Mouse (Mus musculus): ENCODE results near the gene Gm28047. TPM values are rescaled to one million over a fixed set of nuclear protein-coding genes. Genes with fewer than 3 reads are reported as not detected.

Gm28047 gene
- polyA plus RNA-seq, 1 experiment from 2014 or later, result not detected

DNA sequence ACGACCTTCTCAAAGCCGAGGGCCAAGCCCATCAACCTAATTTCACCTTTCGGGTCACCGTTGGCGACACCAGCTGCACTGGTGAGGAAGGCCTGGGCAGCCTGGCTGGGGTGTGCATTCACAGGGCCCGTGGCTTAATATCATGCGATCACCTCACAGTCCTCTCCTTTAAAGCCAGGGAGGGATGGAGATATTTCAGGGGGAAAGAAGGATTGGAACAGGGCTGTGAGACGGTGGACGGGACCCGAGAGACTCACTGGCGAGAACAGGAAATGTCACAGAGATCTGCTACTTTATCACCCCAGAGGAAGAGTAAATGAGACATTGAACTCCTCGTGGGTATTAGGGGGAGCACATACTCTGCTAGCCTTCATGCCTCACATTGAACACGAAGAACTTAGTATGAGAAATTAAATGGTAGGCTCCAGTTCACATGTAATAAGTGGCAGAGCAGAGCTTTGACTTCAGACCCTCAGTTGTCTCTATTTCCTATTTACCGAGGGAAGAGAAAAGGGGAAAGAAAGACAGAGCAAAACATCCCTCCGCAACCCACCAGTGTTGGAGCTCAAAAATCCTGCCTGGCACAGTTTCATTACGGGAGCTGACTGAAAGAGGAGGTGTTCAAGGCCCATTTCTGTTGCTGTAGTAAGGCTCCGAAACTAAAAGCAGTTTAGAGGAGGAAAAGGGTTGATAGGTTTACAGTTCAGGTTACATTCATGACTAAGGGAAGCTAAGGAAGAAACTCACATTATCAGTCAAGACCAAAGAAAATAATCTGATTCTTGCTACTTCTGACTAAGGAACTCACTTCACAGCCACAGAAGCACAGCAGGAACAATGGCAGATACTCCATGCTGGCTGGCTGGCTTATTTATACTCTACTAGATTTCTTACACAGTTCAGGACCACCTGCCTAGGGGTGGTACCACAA, 105.4 kb downstream of the Gm28047 start:
- H3K36me3 ChIP-seq, result peaks cover 42% of the 10 kb centered on the region
- H3K4me1 ChIP-seq, result peaks cover 38% of the 10 kb centered on the region
- ATAC-seq (ENCODE audit: insufficient number of reproducible peaks, low FRiP score, low TSS enrichment, low read depth), result no peak

DNA sequence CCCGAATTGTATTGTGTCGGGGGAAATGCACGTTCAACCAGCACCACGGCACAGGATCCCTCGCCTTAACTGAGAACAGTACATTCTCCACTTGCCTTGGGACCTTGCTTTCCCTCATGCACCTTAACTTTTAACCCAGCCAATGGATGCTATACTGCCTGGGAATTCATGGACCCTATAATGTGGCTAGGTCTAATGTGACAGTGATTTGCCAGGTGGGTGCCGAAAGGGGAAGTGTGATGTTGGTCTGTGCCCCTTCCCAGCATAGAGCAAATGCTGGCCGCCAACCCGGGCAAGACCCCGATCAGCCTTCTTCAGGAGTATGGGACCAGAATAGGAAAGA, 106.0 kb downstream of the Gm28047 start:
- Histone ChIP-seq H3K9ac (peak overlapping the region; percentile 90), H3K4me2 (peak overlapping the region; percentile 72), H3K4me1 (peaks cover 35% of the 10 kb centered on the region), H3K9me3 (no peaks in the 10 kb centered on the region), H3K27me3 (no peaks in the 10 kb centered on the region), H3K27ac (peak overlapping the region; percentile 100), H3K4me3 (peak overlapping the region; percentile 72), H3K36me3 (peaks cover 35% of the 10 kb centered on the region)
- ATAC-seq (ENCODE audit: insufficient number of reproducible peaks, low FRiP score, low TSS enrichment, low read depth), result no peak
- 10% methylated on average over 9 of the region's 9 CpGs for WGBS

More for the DNA sequence above, 105.4 kb downstream of the Gm28047 start:
- Histone ChIP-seq H3K27me3 (no peaks in the 10 kb centered on the region), H3K4me2 (peak overlapping the region; percentile 72), H3K9me3 (no peaks in the 10 kb centered on the region), H3K27ac (peak overlapping the region; percentile 100), H3K9ac (peak overlapping the region; percentile 90), H3K4me3 (peak overlapping the region; percentile 72)
- 58% methylated on average over 17 of the region's 17 CpGs for WGBS

DNA sequence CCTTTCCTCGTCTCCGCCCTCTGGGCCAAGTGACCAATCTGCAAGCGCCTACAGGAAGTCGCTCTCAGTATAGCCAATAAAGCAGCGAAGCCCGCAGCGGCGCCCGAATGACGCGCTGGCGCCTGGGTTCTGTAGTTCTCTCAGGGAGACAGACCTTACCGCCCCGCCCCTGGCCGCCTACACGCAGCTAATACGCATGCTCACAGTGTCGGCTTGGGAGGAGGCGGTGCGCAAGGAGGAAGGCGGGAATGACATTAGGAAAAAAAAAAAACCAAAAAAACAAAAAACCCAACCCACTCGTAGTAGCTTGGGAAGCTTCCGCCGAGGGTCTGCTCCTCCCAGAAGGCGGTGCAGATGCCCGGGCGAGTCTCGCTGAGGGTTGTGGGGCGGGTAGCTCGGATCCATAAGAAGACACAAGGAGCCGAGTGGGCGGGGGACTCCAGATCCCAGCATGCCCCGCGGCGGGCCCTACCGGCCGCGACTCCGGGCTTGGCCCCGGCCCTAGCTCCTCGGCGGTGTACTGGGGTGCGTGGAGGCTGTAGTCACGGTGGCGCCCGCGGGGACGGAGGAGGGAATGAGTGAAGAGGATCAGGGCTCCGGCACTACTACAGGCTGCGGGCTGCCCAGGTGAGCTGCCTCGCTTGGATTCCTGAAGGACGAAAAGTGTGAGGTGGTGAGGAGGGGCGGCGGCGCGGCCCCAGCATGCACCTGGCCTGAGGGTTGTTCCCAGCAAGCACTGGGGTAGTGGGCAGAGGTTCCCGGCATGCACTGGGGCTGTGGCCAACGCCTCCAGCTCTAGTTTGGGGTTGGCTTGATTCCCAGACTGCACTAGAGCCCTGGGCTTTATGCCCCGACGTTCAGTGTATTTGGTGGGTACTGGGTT, 106.7 kb downstream of the Gm28047 start, which contains the start of gene Tarbp2:
Tarbp2 (plus strand) TSS at position 217 of the 883 bp plus-strand sequence.
- peak; percentile 93 for ATAC-seq (ENCODE audit: insufficient number of reproducible peaks, low FRiP score, low TSS enrichment, low read depth)
- peak within 1 kb of the TSS; percentile 72 for H3K4me3 ChIP-seq
- no peaks in the 10 kb centered on the region for H3K27me3 ChIP-seq
- peak within 1 kb of the TSS; percentile 92 for H3K4me2 ChIP-seq
- H3K9ac ChIP-seq, result peak within 1 kb of the TSS; percentile 90
- peaks cover 31% of the 10 kb centered on the region for H3K36me3 ChIP-seq
- H3K9me3 ChIP-seq, result no peaks in the 10 kb centered on the region
- H3K4me1 ChIP-seq, result peaks cover 35% of the 10 kb centered on the region
- WGBS, result under 1% methylated on average over 60 of the region's 60 CpGs
- H3K27ac ChIP-seq, result peak within 1 kb of the TSS; percentile 100

DNA sequence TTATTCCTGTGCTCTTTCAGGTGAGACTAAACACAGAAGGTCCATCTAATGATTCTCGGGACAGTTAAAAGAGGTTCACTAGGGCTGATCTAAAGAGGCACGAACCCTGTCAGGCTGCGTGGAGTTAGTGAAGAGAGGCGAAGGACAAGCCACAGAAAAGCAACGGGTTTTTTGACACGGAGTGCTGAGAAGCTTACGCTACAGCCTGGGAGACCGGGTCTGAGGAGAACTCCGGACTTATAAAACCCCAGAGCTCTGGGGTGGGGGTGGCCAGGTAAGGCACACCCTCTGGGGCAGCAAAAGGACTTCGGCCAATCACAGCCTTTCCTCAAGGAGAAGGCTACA, 107.3 kb downstream of the Gm28047 start:
- Histone ChIP-seq H3K27me3 (no peaks in the 10 kb centered on the region), H3K27ac (peak overlapping the region; percentile 100), H3K9me3 (no peaks in the 10 kb centered on the region), H3K4me1 (peaks cover 38% of the 10 kb centered on the region), H3K9ac (peak overlapping the region; percentile 58; the same call in 1 of the 2 replicates), H3K4me3 (peak overlapping the region; percentile 72), H3K36me3 (peaks cover 27% of the 10 kb centered on the region), H3K4me2 (peak overlapping the region; percentile 92)
- whole genome bisulfite sequencing, result 0% methylated on average over 10 of the region's 10 CpGs
- no peak for ATAC-seq (ENCODE audit: insufficient number of reproducible peaks, low FRiP score, low TSS enrichment, low read depth)

DNA sequence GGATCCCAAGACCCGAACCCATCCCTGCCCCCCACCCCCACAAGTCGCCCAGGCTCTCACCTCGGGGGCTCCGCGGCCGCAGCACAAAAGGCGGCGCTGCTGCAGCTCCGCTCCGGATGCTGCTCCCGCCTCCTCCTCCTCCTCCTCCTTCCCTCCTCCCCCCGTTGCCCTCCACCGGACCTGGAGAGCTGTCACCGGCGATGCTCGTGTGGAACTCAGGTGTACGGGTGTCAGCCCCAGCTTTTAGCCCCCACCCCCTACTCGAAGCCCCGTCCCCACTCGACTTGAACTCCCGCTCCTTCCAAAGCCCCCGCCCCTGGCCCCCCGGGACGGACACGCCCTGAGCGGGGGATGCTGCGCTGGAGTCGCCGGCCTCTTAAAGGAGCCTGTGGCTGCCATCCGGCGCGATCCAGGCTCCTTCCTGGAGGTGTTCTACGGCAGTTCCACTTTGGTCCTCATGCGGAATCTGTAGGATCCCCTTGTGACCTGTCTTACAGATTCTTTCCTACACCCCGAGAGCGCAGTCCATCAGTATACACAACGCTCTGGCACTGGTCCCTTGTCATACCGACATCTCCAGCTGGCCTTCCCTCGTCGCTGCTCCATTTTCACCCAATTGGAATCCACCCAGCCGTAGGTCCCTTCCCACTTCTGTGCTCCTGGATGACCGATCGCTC, 108.0 kb downstream of the Gm28047 start, which contains the start of gene Map3k12:
Map3k12 (minus strand) TSS at position 337 of the 677 bp plus-strand sequence.
- H3K9ac ChIP-seq, result peak within 1 kb of the TSS; percentile 58
- H3K4me2 ChIP-seq, result peak within 1 kb of the TSS; percentile 92
- peaks cover 19% of the 10 kb centered on the region for H3K36me3 ChIP-seq
- ATAC-seq (ENCODE audit: insufficient number of reproducible peaks, low FRiP score, low TSS enrichment, low read depth), result no peak
- H3K27ac ChIP-seq, result peak within 1 kb of the TSS; percentile 100
- peaks cover 44% of the 10 kb centered on the region for H3K4me1 ChIP-seq
- no peaks in the 10 kb centered on the region for H3K27me3 ChIP-seq
- no peaks in the 10 kb centered on the region for H3K9me3 ChIP-seq
- H3K4me3 ChIP-seq, result peak within 1 kb of the TSS; percentile 72
- under 1% methylated on average over 43 of the region's 43 CpGs for WGBS

DNA sequence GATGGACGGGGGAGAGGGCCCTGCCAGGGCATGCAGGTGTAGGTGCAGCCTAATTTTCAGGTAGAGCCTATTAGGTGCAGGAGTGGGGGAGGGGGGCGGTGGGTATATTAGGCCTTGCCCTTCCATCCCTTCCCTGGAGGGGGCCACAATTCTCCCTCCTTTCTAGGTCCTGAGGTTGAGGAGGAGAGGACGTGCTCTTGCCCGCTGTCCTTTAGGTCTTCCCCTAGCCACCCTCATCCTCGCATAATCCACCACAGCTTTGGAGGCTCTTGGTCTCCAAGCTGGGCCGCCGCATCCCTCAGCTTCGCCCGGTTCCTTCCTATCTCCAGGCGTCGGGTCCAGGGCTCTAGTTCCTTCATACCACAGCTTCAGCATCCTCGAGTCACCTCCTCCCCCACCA, 108.6 kb downstream of the Gm28047 start:
- H3K9me3 ChIP-seq, result no peaks in the 10 kb centered on the region
- peaks cover 50% of the 10 kb centered on the region for H3K4me1 ChIP-seq
- H3K36me3 ChIP-seq, result peaks cover 14% of the 10 kb centered on the region
- peak overlapping the region; percentile 92 for H3K4me2 ChIP-seq
- no peaks in the 10 kb centered on the region for H3K27me3 ChIP-seq
- 1% methylated on average over 12 of the region's 12 CpGs for WGBS
- ATAC-seq (ENCODE audit: insufficient number of reproducible peaks, low FRiP score, low TSS enrichment, low read depth), result no peak
- peak overlapping the region; percentile 72 for H3K4me3 ChIP-seq
- H3K27ac ChIP-seq, result peak overlapping the region; percentile 100
- H3K9ac ChIP-seq, result peak overlapping the region; percentile 58

DNA sequence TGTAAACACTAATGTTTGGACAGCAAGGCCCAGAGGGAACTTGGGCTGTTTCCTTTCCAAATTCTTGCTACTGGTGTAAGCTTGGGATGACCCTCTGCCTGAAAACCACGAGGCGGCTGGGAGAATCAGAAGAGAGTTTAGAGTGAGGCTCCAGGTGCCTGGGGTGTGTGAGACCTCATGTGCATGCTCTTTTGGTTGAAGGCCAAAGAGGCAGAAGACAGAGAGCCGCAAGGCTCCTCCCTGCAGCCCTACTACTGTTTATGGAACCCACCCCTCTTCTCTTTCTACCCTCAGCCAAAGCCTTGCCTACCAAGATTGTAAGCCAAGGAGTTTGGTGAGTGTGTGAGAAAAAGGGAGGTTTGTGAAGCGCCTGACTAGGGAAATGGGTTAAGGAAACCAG, 109.1 kb downstream of the Gm28047 start:
- Histone ChIP-seq H3K4me2 (peak overlapping the region; percentile 92), H3K4me3 (peak overlapping the region; percentile 72), H3K9ac (peak overlapping the region; percentile 58), H3K27me3 (no peaks in the 10 kb centered on the region), H3K27ac (peak overlapping the region; percentile 100; the same call in 1 of the 2 replicates), H3K36me3 (peaks cover 9% of the 10 kb centered on the region; the same call in 1 of the 2 replicates), H3K4me1 (peaks cover 55% of the 10 kb centered on the region), H3K9me3 (no peaks in the 10 kb centered on the region)
- WGBS, result 34% methylated on average over 4 of the region's 4 CpGs
- ATAC-seq (ENCODE audit: insufficient number of reproducible peaks, low FRiP score, low TSS enrichment, low read depth), result no peak

DNA sequence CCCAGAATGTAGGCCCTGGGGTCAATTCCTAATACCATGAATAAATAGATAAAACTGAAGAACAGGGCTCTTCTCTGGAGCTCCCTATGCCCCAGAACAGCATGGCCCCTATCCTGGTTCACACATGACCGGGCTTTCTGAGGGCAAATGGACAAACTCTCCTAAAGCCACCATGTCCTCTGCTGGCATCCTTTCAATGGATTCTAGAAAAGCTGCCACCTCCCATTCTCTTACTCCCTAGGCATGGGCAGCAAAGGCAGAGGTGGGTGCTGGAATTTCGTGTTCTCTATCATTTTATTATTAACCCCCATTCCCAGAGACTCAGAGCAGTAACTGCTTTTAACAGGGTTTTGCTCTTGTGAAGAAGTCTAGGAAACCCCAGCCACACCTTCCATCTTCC, 109.6 kb downstream of the Gm28047 start:
- 0 out of 2 replicates have a peak, but pooled peaks cover 3% of the 10 kb centered on the region for H3K36me3 ChIP-seq
- H3K27ac ChIP-seq, result no peak overlapping the region
- peak overlapping the region; percentile 92; the same call in 1 of the 2 replicates for H3K4me2 ChIP-seq
- H3K9me3 ChIP-seq, result no peaks in the 10 kb centered on the region
- peak overlapping the region; percentile 72 for H3K4me3 ChIP-seq
- 91% methylated on average over 2 of the region's 2 CpGs for WGBS
- H3K4me1 ChIP-seq, result peaks cover 52% of the 10 kb centered on the region
- no peaks in the 10 kb centered on the region for H3K27me3 ChIP-seq
- no peak overlapping the region for H3K9ac ChIP-seq
- ATAC-seq (ENCODE audit: insufficient number of reproducible peaks, low FRiP score, low TSS enrichment, low read depth), result no peak

DNA sequence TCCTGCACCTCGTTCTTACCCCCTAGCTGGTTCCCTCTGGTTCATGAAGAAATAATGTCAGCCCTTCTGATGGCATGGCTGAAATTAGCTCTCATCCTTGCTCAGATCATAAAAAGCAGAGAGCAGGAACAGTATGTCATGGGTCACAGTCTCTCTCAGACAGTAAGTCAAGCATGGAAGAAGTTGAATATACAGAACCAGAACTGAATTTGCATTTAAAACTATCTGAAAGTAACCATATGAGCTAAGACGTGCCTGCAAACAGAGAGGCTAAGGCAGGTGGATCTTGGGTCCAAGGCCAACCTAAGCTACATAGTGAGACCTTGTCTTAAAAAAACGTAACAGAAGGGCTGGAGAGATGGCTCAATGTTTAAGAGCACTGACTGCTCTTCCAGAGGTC, 111.9 kb downstream of the Gm28047 start:
- no peak overlapping the region for H3K4me3 ChIP-seq
- no peaks in the 10 kb centered on the region for H3K36me3 ChIP-seq
- H3K4me2 ChIP-seq, result no peak overlapping the region
- WGBS, result 75% methylated on average over 3 of the region's 3 CpGs
- no peak for ATAC-seq (ENCODE audit: insufficient number of reproducible peaks, low FRiP score, low TSS enrichment, low read depth)
- H3K27me3 ChIP-seq, result no peaks in the 10 kb centered on the region
- peaks cover 44% of the 10 kb centered on the region for H3K4me1 ChIP-seq
- no peak overlapping the region for H3K9ac ChIP-seq
- 0 out of 2 replicates have a peak overlapping the region, but pooled peaks have one; percentile 22 for H3K27ac ChIP-seq
- H3K9me3 ChIP-seq, result no peaks in the 10 kb centered on the region

DNA sequence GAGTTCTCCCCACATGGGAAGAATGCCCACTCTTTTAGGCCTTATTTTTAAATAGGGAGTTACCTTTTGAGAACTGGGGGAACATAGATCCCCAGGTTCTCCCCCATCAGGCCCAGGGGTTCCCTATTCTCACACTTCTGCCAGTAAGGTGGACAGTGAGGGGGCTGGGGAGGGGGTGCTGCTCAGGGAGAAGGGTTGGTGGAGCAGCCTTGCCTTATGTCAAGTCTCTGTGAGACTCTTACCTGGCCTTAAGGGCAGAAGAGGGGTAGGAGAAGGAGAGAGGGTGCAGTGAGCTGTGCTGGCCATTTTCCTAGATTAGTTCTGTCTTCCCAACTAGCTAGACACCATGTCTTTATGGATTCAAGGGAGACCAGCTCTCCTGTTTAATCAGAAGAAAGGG, 112.4 kb downstream of the Gm28047 start:
- ATAC-seq (ENCODE audit: insufficient number of reproducible peaks, low FRiP score, low TSS enrichment, low read depth), result no peak
- H3K4me3 ChIP-seq, result no peak overlapping the region
- 0 out of 2 replicates have a peak overlapping the region, but pooled peaks have one; percentile 22 for H3K27ac ChIP-seq

DNA sequence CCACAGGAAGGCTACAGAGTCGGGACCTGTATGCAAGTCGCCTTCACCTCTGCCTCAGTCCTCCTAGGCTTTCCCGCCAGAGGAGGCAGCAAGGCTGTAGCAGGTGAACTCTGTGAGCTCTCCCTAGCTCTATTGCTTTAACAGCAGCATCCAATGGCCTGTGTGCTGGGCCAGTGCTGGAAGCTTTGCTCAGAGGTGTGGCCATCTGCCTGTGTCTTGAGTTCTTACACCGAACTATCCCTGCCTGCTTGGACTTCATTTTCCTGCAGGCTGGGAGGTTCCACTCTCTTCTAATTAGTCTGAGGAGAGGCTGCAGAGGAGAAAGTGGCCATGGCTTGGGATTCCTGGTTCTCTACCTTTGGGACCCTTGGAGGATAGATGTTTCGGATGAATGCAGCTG, 112.9 kb downstream of the Gm28047 start:
- ATAC-seq (ENCODE audit: insufficient number of reproducible peaks, low FRiP score, low TSS enrichment, low read depth), result no peak
- Histone ChIP-seq H3K9me3 (no peaks in the 10 kb centered on the region), H3K27ac (peak overlapping the region; percentile 82), H3K9ac (no peak overlapping the region), H3K4me3 (no peak overlapping the region), H3K27me3 (no peaks in the 10 kb centered on the region), H3K4me1 (peaks cover 44% of the 10 kb centered on the region), H3K4me2 (no peak overlapping the region), H3K36me3 (no peaks in the 10 kb centered on the region)
- WGBS, result 31% methylated on average over 5 of the region's 5 CpGs

More for the DNA sequence above, 112.4 kb downstream of the Gm28047 start:
- Histone ChIP-seq H3K4me1 (peaks cover 44% of the 10 kb centered on the region), H3K9ac (no peak overlapping the region), H3K4me2 (no peak overlapping the region), H3K9me3 (no peaks in the 10 kb centered on the region), H3K27me3 (no peaks in the 10 kb centered on the region), H3K36me3 (no peaks in the 10 kb centered on the region)

All from limb, embryonic 15.5 days (tissue).